Mouse (Mus musculus): ENCODE results near the gene Polr3gl. TPM values are rescaled to one million over a fixed set of nuclear protein-coding genes. Genes with fewer than 3 reads are reported as not detected.

Gene Polr3gl
- polyA plus RNA-seq, 1 experiment from 2014 or later, result 29.5 TPM

GRCm38 (mm10) chr3:96564633-96565032 lies 29.3 kb downstream of the Polr3gl start:
- H3K27ac ChIP-seq (ENCODE audit: low read length), result peak overlapping the region; percentile 72
- H3K9ac ChIP-seq (replicated peaks; ENCODE audit: low read depth, low read length), result no peak overlapping the region
- H3K9me3 ChIP-seq (ENCODE audit: control insufficient read depth, low read depth, low read length), result no peaks in the 10 kb centered on the region
- 0 out of 2 replicates have a peak, but pooled peaks have one; percentile 4 for ATAC-seq (ENCODE audit: insufficient number of reproducible peaks, insufficient read depth, low FRiP score, low read depth)
- peaks cover 18% of the 10 kb centered on the region for H3K36me3 ChIP-seq (ENCODE audit: control insufficient read depth, insufficient read depth, low read length)
- WGBS, result 47% methylated on average over 7 of the region's 7 CpGs
- no peak overlapping the region for H3K4me3 ChIP-seq (ENCODE audit: low read depth, low read length)
- H3K4me2 ChIP-seq (replicated peaks; ENCODE audit: low read depth, low read length), result no peak overlapping the region
- H3K4me1 ChIP-seq (ENCODE audit: control insufficient read depth, insufficient read depth, low read length), result peaks cover 37% of the 10 kb centered on the region
- H3K27me3 ChIP-seq (ENCODE audit: control insufficient read depth, insufficient read depth, low read length), result no peaks in the 10 kb centered on the region

DNA sequence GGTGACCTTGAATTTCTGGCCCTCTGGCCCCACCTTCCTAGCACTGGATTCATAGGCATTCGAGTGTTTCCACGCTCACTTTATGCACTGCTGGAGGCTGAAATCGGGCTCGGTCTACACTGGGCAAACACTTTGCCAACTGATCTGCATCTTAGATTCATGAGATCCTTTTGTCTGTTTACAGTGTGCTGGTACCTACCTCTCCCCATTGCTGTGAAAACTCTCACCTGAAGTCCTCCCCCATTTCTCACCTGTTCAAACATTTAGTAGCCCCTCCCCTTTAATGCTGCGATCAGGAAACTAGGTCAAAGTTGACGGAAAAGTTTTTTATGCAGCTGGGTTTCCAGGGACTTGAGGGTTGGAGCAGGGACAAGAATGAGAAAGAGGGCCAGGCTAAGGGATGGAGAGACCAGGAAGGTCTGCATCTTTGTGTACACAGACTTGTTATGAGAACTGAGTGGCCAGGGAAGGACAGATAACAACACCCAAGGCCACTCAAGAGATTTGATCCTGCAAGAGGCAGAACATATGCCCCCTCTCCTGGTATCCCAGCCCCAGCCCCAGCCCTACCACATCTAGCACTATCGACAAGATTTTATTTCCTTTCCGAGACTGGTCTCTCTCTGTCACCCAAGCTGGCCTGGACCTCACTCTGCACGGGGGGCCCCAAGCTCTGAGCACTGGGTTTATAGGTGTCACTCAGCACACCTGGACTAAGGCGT lies 29.9 kb downstream of the Polr3gl start:
- H3K4me2 ChIP-seq (replicated peaks; ENCODE audit: low read depth, low read length), result no peak overlapping the region
- H3K9ac ChIP-seq (replicated peaks; ENCODE audit: low read depth, low read length), result no peak overlapping the region
- no peak overlapping the region for H3K4me3 ChIP-seq (ENCODE audit: low read depth, low read length)
- H3K27ac ChIP-seq (ENCODE audit: low read length), result peak overlapping the region; percentile 72
- WGBS, result 47% methylated on average over 10 of the region's 10 CpGs
- peaks cover 40% of the 10 kb centered on the region for H3K4me1 ChIP-seq (ENCODE audit: control insufficient read depth, insufficient read depth, low read length)
- H3K36me3 ChIP-seq (ENCODE audit: control insufficient read depth, insufficient read depth, low read length), result peaks cover 23% of the 10 kb centered on the region
- H3K9me3 ChIP-seq (ENCODE audit: control insufficient read depth, low read depth, low read length), result no peaks in the 10 kb centered on the region
- no peaks in the 10 kb centered on the region for H3K27me3 ChIP-seq (ENCODE audit: control insufficient read depth, insufficient read depth, low read length)
- peak; percentile 57; the same call in 1 of the 2 replicates for ATAC-seq (ENCODE audit: insufficient number of reproducible peaks, insufficient read depth, low FRiP score, low read depth)

DNA sequence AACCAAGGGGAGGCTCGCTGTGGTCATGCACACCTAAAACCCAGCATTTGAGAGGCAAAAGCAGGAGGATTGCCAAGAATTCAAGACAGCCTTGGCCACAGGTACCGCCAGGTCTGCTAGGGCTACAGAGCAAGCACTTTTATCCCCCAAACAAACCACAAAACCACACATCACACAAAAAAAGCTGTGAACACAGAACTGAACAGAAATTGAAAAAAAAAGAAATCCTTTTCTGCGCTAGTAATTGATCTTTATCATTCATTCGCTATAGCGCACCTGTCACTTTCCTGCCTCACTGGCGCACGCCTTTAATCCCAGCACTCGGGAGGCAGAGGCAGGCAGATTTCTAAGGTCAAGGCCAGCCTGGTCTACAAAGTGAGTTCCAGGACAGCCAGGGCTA lies 30.7 kb downstream of the Polr3gl start:
- H3K9me3 ChIP-seq (ENCODE audit: control insufficient read depth, low read depth, low read length), result no peaks in the 10 kb centered on the region
- no peak overlapping the region for H3K4me2 ChIP-seq (replicated peaks; ENCODE audit: low read depth, low read length)
- peaks cover 40% of the 10 kb centered on the region for H3K4me1 ChIP-seq (ENCODE audit: control insufficient read depth, insufficient read depth, low read length)
- H3K27me3 ChIP-seq (ENCODE audit: control insufficient read depth, insufficient read depth, low read length), result no peaks in the 10 kb centered on the region
- WGBS, result 92% methylated on average over 8 of the region's 8 CpGs
- H3K4me3 ChIP-seq (ENCODE audit: low read depth, low read length), result no peak overlapping the region
- no peak overlapping the region for H3K27ac ChIP-seq (ENCODE audit: low read length)
- H3K9ac ChIP-seq (replicated peaks; ENCODE audit: low read depth, low read length), result no peak overlapping the region
- ATAC-seq (ENCODE audit: insufficient number of reproducible peaks, insufficient read depth, low FRiP score, low read depth), result no peak
- peaks cover 23% of the 10 kb centered on the region for H3K36me3 ChIP-seq (ENCODE audit: control insufficient read depth, insufficient read depth, low read length)

GRCm38 (mm10) chr3:96561946-96562681 lies 31.9 kb downstream of the Polr3gl start:
- WGBS, result 36% methylated on average over 10 of the region's 10 CpGs
- Histone ChIP-seq H3K4me3 (ENCODE audit: low read depth, low read length) (no peak overlapping the region), H3K9me3 (ENCODE audit: control insufficient read depth, low read depth, low read length) (no peaks in the 10 kb centered on the region), H3K9ac (replicated peaks; ENCODE audit: low read depth, low read length) (no peak overlapping the region), H3K27ac (ENCODE audit: low read length) (peak overlapping the region; percentile 68), H3K27me3 (ENCODE audit: control insufficient read depth, insufficient read depth, low read length) (no peaks in the 10 kb centered on the region), H3K4me2 (replicated peaks; ENCODE audit: low read depth, low read length) (peak overlapping the region; percentile 56), H3K36me3 (ENCODE audit: control insufficient read depth, insufficient read depth, low read length) (peaks cover 23% of the 10 kb centered on the region), H3K4me1 (ENCODE audit: control insufficient read depth, insufficient read depth, low read length) (peaks cover 40% of the 10 kb centered on the region)
- ATAC-seq (ENCODE audit: insufficient number of reproducible peaks, insufficient read depth, low FRiP score, low read depth), result no peak

DNA sequence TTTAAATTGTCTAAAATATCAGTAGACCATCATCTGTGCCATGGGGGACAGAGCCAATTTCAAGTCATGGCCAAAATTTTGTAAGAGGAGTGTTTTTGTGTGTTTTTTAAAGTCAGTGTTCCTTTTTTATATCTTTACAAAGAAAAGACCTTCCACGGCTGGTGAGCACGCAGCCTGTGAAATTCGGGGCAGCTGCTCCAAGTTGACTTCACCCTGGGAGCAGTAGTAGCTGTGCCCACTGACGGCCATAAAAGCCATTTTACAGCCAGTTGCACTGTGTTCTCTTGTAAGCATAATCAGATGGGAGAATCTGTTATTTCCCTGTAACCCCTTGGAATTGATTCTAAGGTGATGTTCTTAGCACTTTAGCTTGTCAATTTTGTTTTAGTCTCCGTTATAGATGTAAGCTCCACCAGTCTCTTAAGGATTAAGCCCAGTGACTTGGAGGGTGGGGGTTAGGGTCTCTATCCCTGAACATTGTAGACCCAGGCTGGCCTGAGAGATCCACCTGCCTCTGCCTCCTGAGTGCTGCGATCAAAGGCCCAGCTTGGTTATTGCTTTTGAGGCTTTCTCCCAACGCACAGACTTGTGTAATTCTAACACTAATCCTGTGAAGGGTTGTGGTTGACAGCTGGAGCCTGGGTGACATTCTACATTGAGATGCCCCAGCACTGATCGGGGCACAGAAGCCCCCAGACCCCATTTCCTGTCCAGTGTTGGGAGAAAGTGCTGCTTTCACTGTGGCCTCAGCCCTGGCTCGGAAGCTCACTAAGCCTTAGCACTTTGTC lies 32.9 kb downstream of the Polr3gl start:
- H3K4me1 ChIP-seq (ENCODE audit: control insufficient read depth, insufficient read depth, low read length), result peaks cover 47% of the 10 kb centered on the region
- no peaks in the 10 kb centered on the region for H3K27me3 ChIP-seq (ENCODE audit: control insufficient read depth, insufficient read depth, low read length)
- WGBS, result 77% methylated on average over 9 of the region's 9 CpGs
- no peaks in the 10 kb centered on the region for H3K9me3 ChIP-seq (ENCODE audit: control insufficient read depth, low read depth, low read length)
- peak overlapping the region; percentile 66 for H3K4me3 ChIP-seq (ENCODE audit: low read depth, low read length)
- no peak overlapping the region; the same call in 1 of the 2 replicates for H3K9ac ChIP-seq (replicated peaks; ENCODE audit: low read depth, low read length)
- H3K4me2 ChIP-seq (replicated peaks; ENCODE audit: low read depth, low read length), result peak overlapping the region; percentile 56
- peak overlapping the region; percentile 16; the same call in 1 of the 2 replicates for H3K27ac ChIP-seq (ENCODE audit: low read length)
- H3K36me3 ChIP-seq (ENCODE audit: control insufficient read depth, insufficient read depth, low read length), result peaks cover 23% of the 10 kb centered on the region
- no peak for ATAC-seq (ENCODE audit: insufficient number of reproducible peaks, insufficient read depth, low FRiP score, low read depth)

GRCm38 (mm10) chr3:96559911-96560850 lies 33.8 kb downstream of the Polr3gl start:
- H3K27me3 ChIP-seq (ENCODE audit: control insufficient read depth, insufficient read depth, low read length), result no peaks in the 10 kb centered on the region
- H3K4me1 ChIP-seq (ENCODE audit: control insufficient read depth, insufficient read depth, low read length), result peaks cover 54% of the 10 kb centered on the region
- H3K9me3 ChIP-seq (ENCODE audit: control insufficient read depth, low read depth, low read length), result no peaks in the 10 kb centered on the region
- peaks cover 23% of the 10 kb centered on the region for H3K36me3 ChIP-seq (ENCODE audit: control insufficient read depth, insufficient read depth, low read length)
- peak overlapping the region; percentile 56 for H3K4me2 ChIP-seq (replicated peaks; ENCODE audit: low read depth, low read length)
- peak overlapping the region; percentile 92; the same call in 1 of the 2 replicates for H3K9ac ChIP-seq (replicated peaks; ENCODE audit: low read depth, low read length)
- H3K4me3 ChIP-seq (ENCODE audit: low read depth, low read length), result peak overlapping the region; percentile 66
- 74% methylated on average over 23 of the region's 23 CpGs for WGBS
- peak overlapping the region; percentile 3; the same call in 1 of the 2 replicates for H3K27ac ChIP-seq (ENCODE audit: low read length)
- ATAC-seq (ENCODE audit: insufficient number of reproducible peaks, insufficient read depth, low FRiP score, low read depth), result no peak

GRCm38 (mm10) chr3:96559398-96559910 lies 34.5 kb downstream of the Polr3gl start:
- Histone ChIP-seq H3K4me1 (ENCODE audit: control insufficient read depth, insufficient read depth, low read length) (peaks cover 55% of the 10 kb centered on the region), H3K36me3 (ENCODE audit: control insufficient read depth, insufficient read depth, low read length) (peaks cover 23% of the 10 kb centered on the region), H3K27ac (ENCODE audit: low read length) (peak overlapping the region; percentile 3; the same call in 1 of the 2 replicates), H3K4me3 (ENCODE audit: low read depth, low read length) (peak overlapping the region; percentile 66), H3K27me3 (ENCODE audit: control insufficient read depth, insufficient read depth, low read length) (no peaks in the 10 kb centered on the region), H3K9me3 (ENCODE audit: control insufficient read depth, low read depth, low read length) (no peaks in the 10 kb centered on the region), H3K9ac (replicated peaks; ENCODE audit: low read depth, low read length) (peak overlapping the region; percentile 92), H3K4me2 (replicated peaks; ENCODE audit: low read depth, low read length) (peak overlapping the region; percentile 56)
- ATAC-seq (ENCODE audit: insufficient number of reproducible peaks, insufficient read depth, low FRiP score, low read depth), result no peak
- WGBS, result 68% methylated on average over 12 of the region's 12 CpGs
